Mouse (Mus musculus): ENCODE measurements around the gene Map3k12.

The Map3k12 gene

DNA sequence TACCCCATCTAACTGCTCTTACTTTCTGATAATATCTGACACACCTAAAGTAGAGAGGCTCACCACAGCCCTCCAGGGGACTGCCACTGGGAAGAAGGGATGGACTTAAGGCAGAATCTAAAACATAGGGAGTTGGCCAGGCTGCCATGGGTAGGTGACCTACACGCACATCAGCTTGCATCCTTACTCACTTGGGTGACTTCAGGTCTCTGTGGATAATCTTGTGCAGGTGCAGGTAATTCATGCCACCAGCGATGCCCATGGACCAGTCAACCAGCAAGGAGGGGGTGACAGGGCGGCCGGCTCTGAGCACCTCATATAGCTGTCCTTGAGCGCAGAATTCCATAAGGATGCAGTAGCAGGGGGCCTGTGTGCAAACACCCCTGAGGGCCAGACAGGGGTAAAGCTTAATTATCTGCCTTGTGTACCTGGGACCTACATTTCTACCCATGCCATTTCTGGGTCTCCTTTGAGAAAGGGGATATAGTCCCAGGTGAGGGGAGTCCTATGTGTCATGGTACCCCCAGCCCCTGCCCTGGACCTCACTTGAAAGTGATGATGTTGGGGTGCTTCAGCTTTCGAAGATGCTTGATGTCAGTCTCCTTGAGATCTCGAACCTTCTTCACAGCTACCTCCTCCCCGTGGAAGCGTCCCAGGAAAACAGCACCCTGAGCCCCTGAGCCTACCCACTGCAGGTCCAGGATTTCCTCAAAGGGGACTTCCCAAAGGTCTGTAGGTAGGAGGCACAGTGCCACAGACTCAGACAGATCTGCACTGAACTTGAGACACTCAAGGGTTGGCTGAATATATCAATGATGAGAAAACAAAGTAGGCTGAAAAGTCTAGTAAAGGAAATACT, 12.7 kb downstream of the Map3k12 start:
- in situ Hi-C loops (cut with MboI, MseI) = no loop called here

DNA sequence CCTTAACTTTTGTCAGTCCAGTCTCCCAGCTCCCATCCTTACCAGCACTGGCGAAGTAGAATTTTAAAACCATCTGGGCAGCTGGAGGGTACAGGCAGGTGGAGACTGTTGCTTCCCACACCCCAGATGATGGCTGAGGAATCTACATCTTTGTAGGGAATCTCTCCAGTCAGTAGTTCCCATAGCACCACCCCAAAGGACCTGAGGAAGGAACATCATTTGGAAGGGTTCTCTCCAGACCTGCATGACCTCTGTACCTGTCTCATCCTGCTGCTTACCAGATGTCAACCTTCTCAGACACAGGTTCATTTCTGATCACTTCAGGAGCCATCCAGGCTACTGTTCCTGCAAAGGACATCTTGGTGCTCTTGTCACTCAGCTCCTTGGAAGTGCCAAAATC, 13.4 kb downstream of the Map3k12 start, which contains the start of gene Gm10337:
Gm10337 (plus strand) TSS at position 276 of the 400 bp plus-strand sequence.
- in situ Hi-C loops (cut with MboI, MseI) = no loop called here

DNA sequence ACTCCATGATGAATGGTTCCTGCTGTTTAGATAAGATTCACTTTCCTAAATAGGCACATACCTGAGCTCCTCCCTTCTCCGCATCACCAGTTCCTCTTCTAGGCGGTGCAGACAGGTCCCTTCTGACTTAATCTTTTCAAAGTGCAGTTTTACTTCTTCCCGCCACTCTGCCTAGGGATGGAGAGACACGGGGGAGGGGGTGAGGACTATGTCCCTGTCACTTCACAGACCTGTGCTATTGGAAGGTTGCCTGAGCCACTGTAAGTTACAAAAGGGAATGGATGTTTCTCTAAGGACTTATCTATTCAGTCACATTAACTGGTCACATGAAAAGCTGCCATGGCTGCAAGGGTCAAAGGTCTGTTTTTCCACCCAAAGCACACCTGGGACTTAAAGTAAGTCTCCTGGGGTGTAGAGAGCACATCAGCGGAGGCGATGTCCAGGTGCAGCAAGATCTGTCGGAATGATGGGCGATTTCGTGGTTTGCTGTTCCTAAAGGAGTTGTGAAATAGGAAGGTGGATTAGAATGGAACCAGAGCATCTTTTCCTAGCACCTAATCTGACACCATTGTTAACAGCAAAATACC, 14.5 kb downstream of the Map3k12 start:
- in situ Hi-C loops (cut with MboI, MseI) = no loop called here

DNA sequence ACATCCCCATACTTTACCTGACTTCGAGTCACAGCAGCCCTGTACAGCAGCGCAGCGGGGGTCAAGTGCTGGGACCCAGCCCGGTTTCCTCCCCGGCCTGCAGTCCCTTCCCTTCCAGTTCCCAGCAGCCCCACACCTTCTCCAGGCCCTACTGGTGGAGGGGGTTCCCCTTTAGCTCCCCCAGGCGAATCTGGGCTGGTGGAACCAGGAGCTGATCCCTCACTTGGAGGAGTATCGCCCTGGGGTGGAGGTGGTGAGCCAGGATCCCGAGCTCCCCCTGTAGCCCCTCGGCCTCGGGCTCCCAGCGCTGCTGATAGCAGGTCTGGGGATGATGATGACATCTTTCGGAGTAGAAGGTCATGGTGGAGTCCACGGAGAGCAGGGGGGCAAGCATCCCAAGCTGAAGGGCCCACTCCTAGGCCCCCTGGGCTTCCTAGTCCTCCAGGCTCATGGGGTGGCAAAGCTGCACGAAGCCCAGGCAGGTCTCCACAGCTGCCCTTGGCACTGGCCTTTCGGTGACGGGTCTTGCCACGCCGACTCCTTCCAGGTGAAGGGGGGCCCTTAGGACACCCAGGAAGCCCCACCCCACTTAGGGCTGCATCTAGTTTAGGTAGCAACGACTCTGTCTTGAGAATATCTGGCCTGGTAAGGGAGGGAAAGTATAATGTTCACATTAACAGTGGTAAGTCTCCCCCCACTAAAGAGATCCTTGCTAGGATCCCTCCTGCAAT, 15.6 kb downstream of the Map3k12 start:
- in situ Hi-C loops (cut with MboI, MseI) = no loop called here

DNA sequence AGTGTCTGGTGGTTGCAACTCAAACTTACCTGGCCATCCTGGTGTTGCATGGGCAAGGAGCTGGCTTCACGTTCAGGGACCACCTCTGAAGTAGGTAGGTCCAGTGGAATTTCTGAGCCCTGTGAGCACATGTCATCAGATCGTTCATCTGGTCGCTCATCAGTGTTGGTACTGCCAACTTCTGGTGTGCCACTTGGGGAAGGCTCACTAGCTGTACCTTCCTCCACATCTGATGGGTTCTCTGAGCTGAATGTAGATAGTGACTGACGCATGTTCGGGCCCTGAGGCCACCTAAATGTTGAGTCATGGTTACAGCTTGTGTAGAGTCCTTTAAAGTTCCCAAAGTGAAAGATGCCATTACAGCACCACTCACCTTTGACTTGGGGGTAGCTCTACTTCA, 16.4 kb downstream of the Map3k12 start:
- in situ Hi-C loops (cut with MboI, MseI) = no loop called here

DNA sequence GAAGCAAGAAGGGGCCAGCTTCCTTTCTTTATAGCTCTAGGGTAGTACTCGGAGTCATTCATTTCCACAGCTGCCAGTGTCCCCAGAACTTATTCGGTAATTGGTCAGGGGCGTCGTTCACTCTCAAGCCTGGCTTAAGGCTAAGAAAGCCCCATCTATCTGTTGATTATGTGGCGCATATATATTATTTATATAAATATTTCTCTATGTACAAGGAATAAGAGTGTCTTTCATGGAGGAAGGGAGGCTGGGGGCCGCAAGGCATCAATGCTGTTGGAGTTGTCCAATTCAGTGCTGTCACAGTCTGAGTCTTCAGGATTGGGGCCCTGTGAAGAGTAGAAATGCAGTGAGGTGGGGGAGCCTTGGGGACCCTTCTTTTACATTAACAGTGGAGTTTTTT, 17.0 kb downstream of the Map3k12 start:
- in situ Hi-C loops (cut with MboI, MseI) = no loop called here

DNA sequence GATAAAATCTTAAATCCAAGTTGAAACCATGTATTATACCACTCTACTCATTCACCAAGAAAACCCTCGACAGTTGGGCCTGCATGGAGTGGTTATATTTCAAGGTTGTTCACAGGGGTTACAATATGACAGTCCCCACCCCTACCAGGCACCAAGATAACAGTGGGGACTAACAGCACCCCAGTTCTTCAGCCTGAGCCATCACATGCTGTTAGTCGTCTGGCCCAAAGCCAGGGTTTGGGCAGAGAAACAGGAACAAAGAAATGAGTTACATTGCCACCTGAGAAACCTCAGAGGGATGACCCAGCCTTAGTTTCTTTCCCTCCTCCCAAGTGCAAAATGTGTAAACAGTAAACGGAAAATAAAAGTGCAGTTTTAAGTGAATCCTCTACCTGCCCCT, 17.5 kb downstream of the Map3k12 start:
- in situ Hi-C loops (cut with MboI, MseI) = no loop called here

DNA sequence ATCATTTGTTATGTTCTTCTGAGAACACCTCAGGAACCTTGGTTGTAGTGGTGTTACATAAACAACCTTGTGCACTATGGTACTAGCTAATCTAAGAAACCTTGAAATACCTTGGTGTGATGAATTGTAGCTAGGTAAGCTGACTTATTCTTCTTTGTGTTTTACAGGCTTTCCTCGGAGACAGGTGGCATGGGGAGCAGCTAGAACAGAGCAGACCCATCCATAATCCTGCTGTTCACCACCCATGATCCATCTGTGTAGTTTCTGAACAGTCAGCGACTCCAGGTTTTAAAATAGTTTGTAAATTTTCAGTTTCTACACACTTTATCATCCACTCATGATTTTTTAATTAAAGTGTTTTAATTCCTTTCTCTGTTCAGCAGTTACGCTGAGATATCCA, 18.5 kb downstream of the Map3k12 start:
- in situ Hi-C loops (cut with MboI, MseI) = no loop called here

DNA sequence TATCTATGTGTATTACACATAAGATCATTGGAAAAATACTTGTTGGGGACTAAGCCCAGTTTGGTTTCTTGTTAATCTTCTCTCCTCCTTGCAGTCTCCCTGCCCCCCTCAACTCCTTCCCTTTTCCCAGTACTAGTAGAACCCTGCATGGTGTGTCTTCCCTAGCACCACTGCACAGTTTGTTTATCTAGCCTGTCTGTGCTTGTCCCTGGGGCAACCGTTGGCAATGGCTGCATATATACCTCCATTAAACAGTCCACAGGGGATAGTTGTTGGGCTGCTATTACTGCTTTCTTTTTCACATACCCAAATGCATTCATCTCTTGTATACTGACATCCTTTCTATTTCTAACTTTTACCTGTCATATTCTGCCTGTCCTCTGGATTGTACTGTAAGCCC, 29.2 kb downstream of the Map3k12 start:
- in situ Hi-C loops (cut with MboI, MseI) = no loop called here

DNA sequence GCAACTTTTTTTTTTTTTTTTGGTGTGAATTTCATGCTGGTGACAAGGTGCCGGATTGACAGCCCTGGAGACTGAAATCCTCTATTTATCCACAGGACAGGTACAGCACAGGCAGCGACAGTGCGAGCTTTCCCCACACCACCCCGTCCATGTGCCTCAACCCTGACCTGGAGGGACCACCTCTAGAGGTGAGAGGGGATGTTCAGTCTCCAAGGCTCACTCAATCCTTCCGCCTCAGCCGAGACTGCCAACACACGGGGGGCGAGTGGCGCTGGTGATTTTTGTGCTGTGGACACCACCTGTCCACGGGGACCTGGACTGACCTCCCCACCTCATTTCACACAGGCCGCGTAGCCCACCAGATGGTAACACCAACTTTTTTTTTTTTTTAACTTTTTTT, 31.0 kb downstream of the Map3k12 start:
- in situ Hi-C loops (cut with MboI, MseI) = no loop called here

DNA sequence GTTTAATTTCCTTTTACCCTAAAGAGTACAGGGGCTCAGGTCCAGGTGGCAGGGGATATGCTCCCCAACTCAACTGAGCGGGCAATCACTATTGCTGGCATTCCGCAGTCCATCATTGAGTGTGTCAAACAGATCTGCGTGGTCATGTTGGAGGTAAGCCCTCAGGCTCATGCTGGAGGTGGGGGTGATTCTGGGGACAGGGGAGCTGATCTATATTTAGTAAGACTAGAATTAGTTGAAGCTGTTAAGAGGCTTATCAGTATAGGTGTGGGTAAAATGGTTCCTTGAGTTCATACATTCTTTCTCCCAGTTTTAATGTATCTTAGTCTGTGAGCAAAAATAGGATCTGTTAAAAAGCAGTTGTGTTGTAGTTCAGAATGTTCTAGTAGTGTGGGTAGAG, 33.7 kb downstream of the Map3k12 start:
- in situ Hi-C loops (cut with MboI, MseI) = no loop called here

DNA sequence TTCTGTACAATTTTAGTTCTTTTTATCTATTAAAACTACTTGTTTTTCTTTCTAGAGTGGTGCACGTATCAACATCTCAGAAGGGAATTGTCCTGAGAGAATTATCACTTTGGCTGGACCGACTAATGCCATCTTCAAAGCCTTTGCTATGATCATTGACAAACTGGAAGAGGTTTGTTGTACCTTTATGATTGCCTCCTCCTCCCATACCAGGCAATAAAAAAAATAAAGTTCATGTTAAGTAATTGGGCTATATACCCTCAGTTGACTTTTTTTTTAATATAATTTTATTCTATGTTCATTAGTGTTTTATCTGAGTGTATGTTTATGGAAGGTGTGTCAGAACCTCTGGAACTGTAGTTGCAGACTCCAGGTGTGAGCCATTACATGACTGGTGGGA, 42.3 kb downstream of the Map3k12 start:
- in situ Hi-C loops (cut with MboI, MseI) = no loop called here

DNA sequence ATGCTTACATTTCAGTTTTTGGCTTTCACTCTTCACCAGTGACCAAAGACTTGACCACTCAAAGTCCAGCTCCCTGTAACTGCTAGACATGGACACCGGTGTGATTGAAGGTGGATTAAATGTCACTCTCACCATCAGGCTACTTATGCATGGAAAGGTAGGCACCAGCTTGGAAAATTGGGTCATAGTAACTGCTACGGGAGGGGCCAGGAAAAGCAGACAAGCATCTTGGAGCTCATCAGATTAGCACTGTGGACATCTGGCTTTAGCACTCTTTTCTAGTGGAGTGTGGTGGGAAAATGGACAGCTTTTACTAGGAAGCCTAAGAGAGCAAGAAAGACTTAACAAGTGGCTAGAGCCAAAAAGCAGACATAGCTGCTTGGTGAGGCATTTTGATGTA, 43.6 kb downstream of the Map3k12 start:
- in situ Hi-C loops (cut with MboI, MseI) = no loop called here

DNA sequence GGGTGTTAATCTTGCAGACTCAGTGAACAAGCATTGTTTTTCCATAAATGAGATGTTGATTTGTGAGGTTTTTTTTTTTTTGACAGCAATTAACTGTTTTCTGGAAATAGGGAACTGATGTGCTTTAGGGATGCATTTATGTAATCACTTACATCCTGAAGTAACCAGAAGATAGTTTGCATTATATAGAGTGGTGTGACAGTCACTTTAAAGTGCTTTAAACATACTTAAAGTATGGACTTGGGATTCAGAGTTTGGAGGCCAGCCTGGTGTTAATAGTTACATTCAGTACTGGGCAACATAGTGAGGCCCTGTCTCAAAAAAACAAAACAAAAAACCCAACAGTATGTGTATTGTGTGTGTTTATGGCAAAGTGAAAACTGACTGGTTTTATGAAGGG, 45.1 kb downstream of the Map3k12 start:
- in situ Hi-C loops (cut with MboI, MseI) = no loop called here

DNA sequence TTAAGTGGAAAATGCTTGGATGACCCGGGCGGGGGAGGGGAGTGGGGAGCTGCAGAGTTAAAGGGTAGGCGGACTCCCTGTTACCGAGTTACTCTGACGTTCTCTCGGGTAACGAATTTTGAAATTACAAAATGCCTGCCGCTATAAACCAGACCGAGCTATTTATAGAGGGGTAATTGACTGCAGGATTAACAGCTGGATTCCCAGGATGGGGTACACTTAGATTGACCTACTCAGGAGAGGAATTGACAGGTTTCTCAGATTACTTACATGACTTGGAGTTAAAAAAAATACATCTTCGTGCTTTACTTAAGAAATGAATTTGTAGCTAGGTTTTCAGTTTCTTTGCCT, 45.6 kb downstream of the Map3k12 start:
- in situ Hi-C loops (cut with MboI, MseI) = no loop called here

DNA sequence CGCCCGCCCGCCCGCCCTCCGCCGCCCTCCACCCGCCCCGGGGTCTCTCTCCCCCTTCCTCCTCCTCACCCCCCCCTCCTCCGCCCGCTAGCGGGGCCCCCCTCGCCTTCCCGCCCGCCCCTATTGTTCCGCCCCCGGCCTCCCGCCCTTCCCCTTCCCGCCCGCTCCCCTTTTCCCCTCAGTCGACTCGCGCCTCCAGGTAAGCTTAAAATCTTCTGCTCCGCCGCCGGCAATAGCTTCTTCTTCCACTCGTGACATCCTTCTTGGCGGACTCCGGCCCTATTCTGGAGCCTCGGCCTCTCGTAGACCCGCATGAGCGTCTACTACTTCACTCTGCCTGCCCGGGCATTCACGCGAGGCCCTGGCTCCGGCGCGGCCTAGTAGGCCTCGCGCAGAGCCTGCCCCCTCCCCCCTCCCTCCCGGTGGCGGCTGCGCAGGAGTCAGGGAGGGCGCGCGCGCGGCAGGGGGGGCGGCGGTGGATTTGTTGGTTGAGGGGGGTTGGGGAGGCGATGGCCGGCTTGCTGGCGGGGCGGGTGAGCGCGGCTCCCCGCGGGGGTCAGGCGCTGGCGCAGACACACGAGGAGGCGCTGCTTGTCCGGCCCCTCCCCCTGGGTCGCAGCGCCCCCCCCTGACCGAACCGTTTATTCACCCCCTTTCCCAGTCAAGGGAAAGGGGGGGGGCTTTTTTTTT, 46.1 kb downstream of the Map3k12 start:
- in situ Hi-C loops (cut with MboI, MseI) = no loop called here

DNA sequence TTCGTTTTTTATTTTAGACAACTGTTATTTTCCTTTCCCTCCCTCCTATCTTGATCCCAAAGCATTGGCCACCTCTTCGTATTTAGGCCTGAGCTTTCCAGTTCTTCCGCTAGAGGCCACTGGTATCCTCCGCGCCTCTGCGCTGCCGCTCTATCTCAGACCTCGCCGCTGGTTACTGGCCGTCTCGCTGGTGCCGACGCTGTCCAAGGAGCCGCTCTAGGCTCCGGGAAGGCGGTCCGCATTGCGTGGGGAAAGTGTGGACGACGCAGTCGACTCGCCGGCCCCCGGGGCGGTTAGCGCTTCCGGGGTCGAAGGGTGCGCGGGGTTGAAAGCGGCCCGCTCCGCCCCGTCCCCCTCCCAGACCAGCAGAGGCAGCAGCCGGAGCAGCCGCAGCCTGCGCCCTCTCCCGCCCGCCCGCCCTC, 46.7 kb downstream of the Map3k12 start, which contains the start of gene Pcbp2:
Pcbp2 (plus strand) TSS at position 357 of the 422 bp plus-strand sequence.
- in situ Hi-C loops (cut with MboI, MseI) = no loop called here

DNA sequence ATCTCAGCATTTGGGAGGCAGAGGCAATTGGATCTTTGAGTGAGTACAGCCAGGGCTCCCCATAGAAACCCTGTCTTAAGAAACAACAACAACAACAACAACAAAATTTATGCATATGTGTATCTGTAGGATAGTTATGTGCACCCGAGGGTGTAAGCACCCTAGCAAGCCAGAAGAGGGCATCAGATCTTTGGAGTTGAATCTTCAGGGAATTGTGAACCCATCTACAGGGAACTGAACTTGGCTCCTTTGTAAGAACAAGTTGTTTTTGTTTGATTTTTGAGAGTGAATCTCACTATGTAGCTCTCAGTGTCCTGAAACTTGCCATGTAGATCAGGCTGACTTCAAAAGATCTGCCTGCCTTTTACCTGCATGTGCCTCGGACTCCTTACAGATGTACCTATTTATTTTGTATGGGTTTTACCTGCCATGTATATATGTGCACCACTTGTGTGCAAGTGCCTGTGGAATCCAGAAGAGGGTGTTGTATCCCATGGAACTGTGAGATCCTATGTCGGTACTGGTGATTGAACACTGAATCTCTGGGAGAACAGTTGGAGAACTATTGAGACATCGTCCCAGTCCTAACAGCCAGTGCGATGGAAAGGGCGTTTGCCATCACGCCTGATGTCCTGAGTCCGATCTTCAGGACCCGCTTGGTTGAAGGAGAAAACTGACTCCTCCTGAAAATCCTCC, 48.0 kb downstream of the Map3k12 start:
- in situ Hi-C loops (cut with MboI, MseI) = no loop called here

DNA sequence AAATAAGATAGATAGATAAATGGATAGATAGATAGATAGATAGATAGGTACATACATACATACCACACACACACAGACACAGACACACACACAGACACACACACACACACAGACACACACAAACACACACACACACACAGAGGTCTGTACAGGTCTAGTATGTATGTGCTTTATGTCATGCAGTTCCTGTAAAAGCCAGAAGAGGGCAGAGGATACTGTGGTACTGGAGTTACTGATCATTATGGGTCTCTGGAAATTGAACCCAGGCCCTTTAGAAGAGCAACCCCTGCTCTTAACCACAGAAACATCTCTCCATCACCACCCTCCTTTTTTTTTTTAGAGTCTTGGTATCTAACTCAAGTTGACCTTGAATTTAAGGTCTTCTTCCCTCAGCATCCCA, 53.2 kb downstream of the Map3k12 start:
- in situ Hi-C loops (cut with MboI, MseI) = no loop called here

DNA sequence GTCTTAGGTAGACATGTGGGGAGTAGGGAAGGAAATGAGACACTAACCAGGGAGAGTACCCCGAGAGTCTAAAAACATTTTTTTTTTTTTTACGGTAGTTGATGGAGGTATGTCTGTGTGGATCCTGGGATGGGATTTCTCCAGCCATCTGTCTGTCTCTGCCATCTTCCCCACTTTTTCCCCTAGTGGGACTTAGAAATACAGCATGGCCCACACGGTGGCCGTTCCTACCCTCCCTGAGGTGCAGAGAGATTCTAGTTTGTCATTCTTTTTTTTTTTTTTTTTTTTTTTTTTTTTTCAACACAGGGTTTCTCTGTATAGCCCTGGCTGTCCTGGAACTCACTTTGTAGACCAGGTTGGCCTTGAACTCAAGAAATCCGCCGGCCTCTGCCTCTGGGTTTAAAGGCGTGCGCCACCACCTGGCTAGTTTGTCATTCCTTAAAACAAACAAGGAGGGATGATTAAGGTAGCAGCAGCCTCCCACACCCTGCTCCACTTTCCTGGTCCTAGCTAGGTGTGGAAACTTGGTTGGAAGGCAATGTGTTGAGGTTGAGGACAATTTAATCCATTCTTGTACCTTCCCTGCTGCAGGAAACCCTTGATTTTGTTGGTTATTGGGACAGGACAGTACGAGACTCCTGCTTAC, 55.3 kb downstream of the Map3k12 start:
- in situ Hi-C loops (cut with MboI, MseI) = no loop called here

DNA sequence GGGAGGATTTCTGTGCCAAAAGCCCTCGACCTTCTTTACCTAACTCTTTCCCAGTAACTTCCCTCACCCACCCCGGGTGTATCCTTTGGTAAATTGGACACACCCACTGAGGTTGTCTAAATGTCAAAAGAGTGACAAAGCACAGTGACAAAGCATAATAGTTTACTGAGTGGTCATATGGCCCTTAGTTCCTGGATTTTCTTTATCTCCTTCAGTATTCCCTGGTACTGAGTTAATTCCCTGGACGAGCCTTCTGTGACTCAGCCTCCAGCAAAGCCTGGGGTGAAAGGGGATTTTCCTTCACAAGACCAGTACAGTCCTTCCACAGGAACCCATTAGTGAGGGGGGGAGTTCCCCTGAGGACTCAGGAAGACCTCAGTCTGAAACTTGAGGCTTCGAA, 55.9 kb downstream of the Map3k12 start:
- in situ Hi-C loops (cut with MboI, MseI) = no loop called here
